Mouse (Mus musculus) heart, adult 2 months (tissue): ENCODE results near the gene Ndp. TPM values are rescaled to one million over a fixed set of nuclear protein-coding genes. Genes with fewer than 3 reads are reported as not detected.

ENCODE experiments used
- DNase-seq, 2 experiments: peaks; one replicate each; pipeline ENCODE4 v3.0.0; 2021
- H3K27ac ChIP-seq: fragments of 200-600 bp; 2 replicates; pipeline ENCODE4 v1.8.1; 2022
- H3K27me3 ChIP-seq: fragments of 200-500 bp; 2 replicates; pipeline ENCODE4 v1.6.1; 2012; ENCODE audit warnings: mild to moderate bottlenecking, low read length, inconsistent platforms, mixed read lengths; ENCODE audit not compliant: control insufficient read depth, insufficient read depth
- H3K36me3 ChIP-seq: fragments of 200-500 bp; 2 replicates; pipeline ENCODE4 v1.6.1; 2012; ENCODE audit warnings: low read length, inconsistent platforms; ENCODE audit not compliant: control insufficient read depth, insufficient read depth
- H3K4me1 ChIP-seq: fragments of 200-500 bp; 2 replicates; pipeline ENCODE4 v1.6.1; 2011; ENCODE audit warnings: low read length; ENCODE audit not compliant: control insufficient read depth, insufficient read depth
- H3K4me3 ChIP-seq: fragments of 200-600 bp; 2 replicates; pipeline ENCODE4 v1.8.1; 2022
- H3K79me2 ChIP-seq: fragments of 200-500 bp; replicated peaks from 2 replicates; pipeline ENCODE4 v1.6.1; 2012; ENCODE audit warnings: mild to moderate bottlenecking, inconsistent platforms, low read length, moderate library complexity, mixed read lengths; ENCODE audit not compliant: control insufficient read depth, insufficient read depth
- H3K9ac ChIP-seq: fragments of 200-500 bp; 2 replicates; pipeline ENCODE4 v1.6.1; 2012; ENCODE audit warnings: low read depth, mild to moderate bottlenecking, control low read depth, inconsistent platforms, low read length, mixed read lengths
- CTCF ChIP-seq: fragments of 200-600 bp; IDR thresholded peaks from 2 replicates; pipeline ENCODE4 v1.8.1; 2022; ENCODE audit warnings: antibody characterized with exemption, mild to moderate bottlenecking, moderate library complexity
- EP300 ChIP-seq: fragments of 200-500 bp; IDR thresholded peaks from 2 replicates; pipeline ENCODE4 v1.6.1; 2011; ENCODE audit warnings: low read depth, low read length, control low read depth; ENCODE audit not compliant: insufficient read depth
- POLR2A ChIP-seq: fragments of 200-500 bp; IDR thresholded peaks from 2 replicates; pipeline ENCODE4 v1.6.1; 2011; ENCODE audit warnings: mild to moderate bottlenecking, low read depth, low read length, control low read depth; ENCODE audit not compliant: insufficient read depth
- WGBS: fragments of 180-500 bp; shearing (Covaris S2); methylation state at CpG from one replicate; pipeline ENCODE4 v1.1.7; 2018; 5-methylcytosine and 5-hydroxymethylcytosine counted together
- intact Hi-C: fragments of 180-260 bp; cut with DNase I; formaldehyde crosslinking; loops from one replicate; pipeline ENCODE4 v1.15.1; 2025
- polyA plus RNA-seq: library from polyadenylated mRNA; depleted of rRNA; stranded (reverse); fragments of >200 nt; gene quantifications from 2 replicates; pipeline ENCODE4 v1.2.3, GENCODE M21; 2012; rRNA removed
- total RNA-seq, 2 experiments: library from RNA; stranded (reverse); gene quantifications; 2 replicates each; pipeline ENCODE4 v1.2.3; 2021

The Ndp gene
- total and polyA plus RNA-seq, 3 experiments, result 0.10 TPM; not detected in 2

DNA sequence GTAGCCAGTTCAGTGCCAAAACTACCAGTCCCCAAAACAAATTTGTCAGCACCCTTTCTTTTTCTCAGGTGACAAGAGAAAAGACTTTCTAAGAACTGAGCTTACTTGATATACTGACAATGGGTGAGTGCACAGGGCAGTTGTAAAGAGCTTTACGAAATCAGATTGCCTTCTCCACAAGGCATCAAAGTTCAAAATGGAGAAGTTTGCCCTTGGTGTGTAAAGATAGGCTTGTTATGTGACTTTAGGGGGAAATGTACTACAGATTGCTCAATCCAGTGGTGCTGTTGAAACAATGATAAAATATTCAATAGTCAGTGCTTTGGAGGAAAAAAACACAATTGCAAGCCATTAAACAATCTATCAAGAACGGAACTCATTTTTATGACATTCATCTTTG, 70.1 kb downstream of the Ndp start:
- no peaks in the 10 kb centered on the region for H3K4me1 ChIP-seq
- no peak overlapping the region for H3K27ac ChIP-seq
- WGBS, result 69% methylated on average over 2 of the region's 2 CpGs
- intact Hi-C loops, result no loop called here
- no peak overlapping the region for H3K9ac ChIP-seq
- TF ChIP-seq POLR2A, result no peak
- TF ChIP-seq EP300, result no peak
- TF ChIP-seq CTCF, result no peak
- H3K4me3 ChIP-seq, result no peak overlapping the region
- H3K79me2 ChIP-seq, result no peaks in the 10 kb centered on the region
- no peaks in the 10 kb centered on the region for H3K36me3 ChIP-seq
- H3K27me3 ChIP-seq, result no peaks in the 10 kb centered on the region
- no peak for DNase-seq

DNA sequence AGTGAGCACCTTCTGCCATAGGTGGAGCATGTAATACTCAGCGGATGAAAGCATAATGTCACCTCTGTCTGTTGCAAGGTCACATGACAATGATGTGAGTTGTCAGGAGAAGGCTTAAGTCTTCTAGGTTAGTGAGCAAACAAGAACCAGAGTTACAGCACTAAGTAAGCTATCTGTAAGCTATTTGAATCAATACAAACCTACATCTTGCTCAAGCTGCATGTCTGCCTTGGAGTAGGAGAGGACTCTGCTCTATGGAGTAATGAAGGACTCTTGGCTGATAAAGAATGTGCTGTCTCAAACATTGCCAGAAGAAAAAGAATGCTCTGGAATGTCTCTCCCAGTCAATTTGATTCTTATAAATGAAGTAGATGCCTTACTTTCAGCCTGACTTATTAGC, 74.3 kb downstream of the Ndp start:
- TF ChIP-seq EP300, result no peak
- TF ChIP-seq POLR2A, result no peak
- no peak for TF ChIP-seq CTCF
- Histone ChIP-seq H3K4me3 (no peak overlapping the region), H3K79me2 (no peaks in the 10 kb centered on the region), H3K36me3 (no peaks in the 10 kb centered on the region), H3K4me1 (no peaks in the 10 kb centered on the region), H3K9ac (no peak overlapping the region), H3K27me3 (no peaks in the 10 kb centered on the region), H3K27ac (no peak overlapping the region)
- DNase-seq, result no peak
- WGBS, result 84% methylated on average over 1 of the region's 1 CpGs
- intact Hi-C loops, result no loop called here

DNA sequence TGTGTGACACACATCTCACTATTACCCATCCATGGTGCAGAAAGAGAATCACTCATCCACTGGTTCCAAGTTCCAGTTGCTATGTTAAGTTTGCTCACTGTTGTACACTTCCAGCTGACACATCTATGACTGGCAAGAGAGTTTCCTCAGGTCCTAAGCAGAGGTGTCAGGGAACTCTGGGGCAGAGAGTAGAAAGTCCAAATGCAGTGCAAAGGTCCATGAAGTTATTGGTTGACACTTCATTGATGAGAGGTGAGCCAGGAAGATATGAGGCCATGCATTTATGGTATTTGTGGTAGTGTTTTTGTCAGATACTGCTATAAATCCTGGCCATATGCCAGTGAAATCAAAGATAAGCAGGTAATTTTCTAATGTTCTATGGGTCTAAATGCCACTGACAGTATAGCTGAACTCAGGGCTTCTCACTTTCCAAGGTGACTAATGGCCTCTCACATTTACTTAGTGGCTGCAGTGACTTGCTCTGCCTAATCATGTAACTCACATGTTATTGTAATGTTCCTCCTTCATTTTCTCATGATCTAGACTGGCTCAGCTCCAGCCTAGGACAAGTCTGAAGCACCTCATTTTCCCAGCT, 75.0 kb downstream of the Ndp start:
- H3K4me3 ChIP-seq, result no peak overlapping the region
- H3K36me3 ChIP-seq, result no peaks in the 10 kb centered on the region
- no peaks in the 10 kb centered on the region for H3K79me2 ChIP-seq
- no peaks in the 10 kb centered on the region for H3K4me1 ChIP-seq
- intact Hi-C loops, result no loop called here
- H3K9ac ChIP-seq, result no peak overlapping the region
- no peak for DNase-seq
- TF ChIP-seq EP300 (no peak), CTCF (no peak), POLR2A (no peak)
- no peaks in the 10 kb centered on the region for H3K27me3 ChIP-seq
- no peak overlapping the region for H3K27ac ChIP-seq

Other genes starting within 250 kb of the Ndp start
- gene Maob, start 94.4 kb downstream of the Ndp start, total RNA-seq, result 10 to 100 TPM; 34.8 to 50.7 TPM
- 26.5 and 59.2 TPM in 2 replicates for gene Maob, start 94.4 kb downstream of the Ndp start, polyA plus RNA-seq